Mouse (Mus musculus): ENCODE results near the gene Olfr282. TPM values are rescaled to one million over a fixed set of nuclear protein-coding genes. Genes with fewer than 3 reads are reported as not detected.

The Olfr282 gene
- polyA plus RNA-seq, 1 experiment from 2014 or later = not detected

DNA sequence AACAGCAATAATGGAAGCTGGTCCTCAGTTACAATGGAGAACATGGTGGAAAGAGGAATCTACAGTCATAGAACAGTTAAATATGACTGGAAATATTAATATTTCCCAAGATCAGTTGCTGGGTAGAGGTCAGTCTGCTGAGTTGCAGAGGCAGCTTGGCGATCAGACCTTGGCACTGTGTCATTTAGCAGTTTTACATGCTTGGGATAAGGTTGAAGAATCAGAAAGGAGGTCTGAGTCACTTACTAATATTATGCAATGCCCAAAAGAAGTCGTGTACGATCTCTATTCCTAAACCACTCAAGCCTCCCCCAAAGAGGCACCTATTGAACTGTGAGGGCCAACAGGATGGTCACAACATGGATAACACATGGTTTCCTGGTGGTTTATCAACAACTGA, 13.5 kb downstream of the Olfr282 start:
- H3K27ac ChIP-seq (ENCODE audit: low read depth, low read length) = no peak overlapping the region
- DNase-seq (ENCODE audit: low spot score) = no peak
- H3K27me3 ChIP-seq (ENCODE audit: control insufficient read depth, insufficient read depth, low read length) = no peaks in the 10 kb centered on the region
- no peak for ATAC-seq (ENCODE audit: insufficient read depth, low FRiP score, low TSS enrichment)
- no peaks in the 10 kb centered on the region for H3K36me3 ChIP-seq (ENCODE audit: control insufficient read depth, insufficient read depth, low read length)
- no peak overlapping the region for H3K4me2 ChIP-seq (ENCODE audit: low read depth)
- no peaks in the 10 kb centered on the region for H3K9me3 ChIP-seq (ENCODE audit: control insufficient read depth, low read length)
- H3K4me3 ChIP-seq (ENCODE audit: low read depth, low read length) = no peak overlapping the region
- no peak overlapping the region for H3K9ac ChIP-seq (ENCODE audit: low read length)
- H3K4me1 ChIP-seq (ENCODE audit: control insufficient read depth, insufficient read depth, low read length) = no peaks in the 10 kb centered on the region
- WGBS = 83% methylated on average over 3 of the region's 3 CpGs

DNA sequence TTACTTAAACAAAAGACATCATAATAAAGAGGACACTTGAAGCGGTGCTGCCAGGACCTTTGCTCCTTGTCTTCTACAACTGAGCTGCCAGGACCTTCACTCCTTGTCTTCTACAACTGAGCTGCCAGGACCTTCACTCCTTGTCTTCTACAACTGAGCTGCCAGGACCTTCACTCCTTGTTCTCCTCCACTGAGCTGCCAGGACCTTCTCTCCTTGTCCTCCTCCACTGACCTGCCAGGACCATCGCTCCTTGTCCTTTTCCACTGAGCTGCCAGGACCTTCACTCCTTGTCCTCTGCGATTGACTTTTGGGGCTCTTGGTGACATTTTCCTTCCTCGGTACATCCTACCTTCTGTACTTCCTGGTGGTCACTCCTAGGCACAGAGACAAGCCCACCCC, 17.5 kb downstream of the Olfr282 start:
- no peaks in the 10 kb centered on the region for H3K4me1 ChIP-seq (ENCODE audit: control insufficient read depth, insufficient read depth, low read length)
- no peaks in the 10 kb centered on the region for H3K27me3 ChIP-seq (ENCODE audit: control insufficient read depth, insufficient read depth, low read length)
- no peak overlapping the region for H3K4me3 ChIP-seq (ENCODE audit: low read depth, low read length)
- no peaks in the 10 kb centered on the region for H3K36me3 ChIP-seq (ENCODE audit: control insufficient read depth, insufficient read depth, low read length)
- H3K27ac ChIP-seq (ENCODE audit: low read depth, low read length) = no peak overlapping the region
- no peak overlapping the region for H3K9ac ChIP-seq (ENCODE audit: low read length)
- DNase-seq (ENCODE audit: low spot score) (peak; percentile 17), ATAC-seq (ENCODE audit: insufficient read depth, low FRiP score, low TSS enrichment) (no peak)
- no peak overlapping the region for H3K4me2 ChIP-seq (ENCODE audit: low read depth)
- H3K9me3 ChIP-seq (ENCODE audit: control insufficient read depth, low read length) = no peaks in the 10 kb centered on the region
- 66% methylated on average over 4 of the region's 4 CpGs for WGBS

DNA sequence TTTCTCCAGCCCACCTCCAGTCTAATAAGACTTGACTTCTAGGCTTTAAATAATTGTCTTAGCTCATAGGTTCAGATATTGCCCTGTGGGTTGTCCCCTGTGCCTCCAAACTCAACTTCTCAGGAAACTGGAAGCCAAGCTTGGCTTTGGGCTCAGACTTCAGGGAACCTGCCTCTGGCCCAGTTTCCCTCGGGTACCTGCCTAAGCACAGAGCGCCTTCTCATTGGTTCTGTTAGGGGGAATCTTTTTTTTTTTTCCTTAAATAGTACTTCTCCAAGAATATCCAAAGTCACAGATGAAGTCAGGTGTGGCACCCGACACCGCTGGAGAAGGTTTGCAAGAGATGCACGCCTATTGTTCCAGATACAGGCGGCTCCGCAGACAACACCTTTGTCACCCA, 21.3 kb downstream of the Olfr282 start, which contains the start of gene Olfr281:
Gene Olfr281 (plus strand): TSS at position 301 of the 400 bp plus-strand sequence.
- no peaks in the 10 kb centered on the region for H3K36me3 ChIP-seq (ENCODE audit: control insufficient read depth, insufficient read depth, low read length)
- H3K9me3 ChIP-seq (ENCODE audit: control insufficient read depth, low read length) = no peaks in the 10 kb centered on the region
- no peak within 1 kb of the TSS for H3K4me2 ChIP-seq (ENCODE audit: low read depth)
- 92% methylated on average over 7 of the region's 7 CpGs for WGBS
- H3K4me3 ChIP-seq (ENCODE audit: low read depth, low read length) = no peak within 1 kb of the TSS
- DNase-seq (ENCODE audit: low spot score) (no peak), ATAC-seq (ENCODE audit: insufficient read depth, low FRiP score, low TSS enrichment) (no peak)
- no peak within 1 kb of the TSS for H3K9ac ChIP-seq (ENCODE audit: low read length)
- no peak within 1 kb of the TSS for H3K27ac ChIP-seq (ENCODE audit: low read depth, low read length)
- no peaks in the 10 kb centered on the region for H3K4me1 ChIP-seq (ENCODE audit: control insufficient read depth, insufficient read depth, low read length)
- no peaks in the 10 kb centered on the region for H3K27me3 ChIP-seq (ENCODE audit: control insufficient read depth, insufficient read depth, low read length)

DNA sequence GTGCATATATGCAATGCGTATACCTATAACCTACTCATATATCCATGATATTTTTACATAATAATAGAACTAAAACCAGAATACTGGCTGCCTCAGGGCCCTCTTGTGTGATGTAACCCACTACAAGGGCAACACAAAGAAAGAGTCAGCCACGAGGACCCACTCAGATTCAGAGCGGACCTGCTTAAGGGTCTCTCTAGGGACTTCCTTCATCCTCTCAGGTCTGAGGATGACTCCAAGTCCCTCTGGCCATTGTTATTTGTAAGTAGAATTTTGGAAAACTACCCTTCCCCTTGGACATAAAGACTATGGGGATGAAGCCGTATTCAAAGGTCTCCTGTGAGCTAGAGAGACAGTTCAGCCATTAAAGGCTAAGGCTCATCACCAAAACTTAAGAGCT, 38.6 kb downstream of the Olfr282 start, which contains the start of gene OR5BS1P:
Gene OR5BS1P (plus strand): TSS at position 301 of the 400 bp plus-strand sequence.
- no peaks in the 10 kb centered on the region for H3K4me1 ChIP-seq (ENCODE audit: control insufficient read depth, insufficient read depth, low read length)
- H3K9me3 ChIP-seq (ENCODE audit: control insufficient read depth, low read length) = no peaks in the 10 kb centered on the region
- 87% methylated on average over 4 of the region's 4 CpGs for WGBS
- no peak within 1 kb of the TSS for H3K4me2 ChIP-seq (ENCODE audit: low read depth)
- H3K27me3 ChIP-seq (ENCODE audit: control insufficient read depth, insufficient read depth, low read length) = no peaks in the 10 kb centered on the region
- H3K9ac ChIP-seq (ENCODE audit: low read length) = no peak within 1 kb of the TSS
- DNase-seq (ENCODE audit: low spot score) (no peak), ATAC-seq (ENCODE audit: insufficient read depth, low FRiP score, low TSS enrichment) (no peak)
- no peaks in the 10 kb centered on the region for H3K36me3 ChIP-seq (ENCODE audit: control insufficient read depth, insufficient read depth, low read length)
- H3K4me3 ChIP-seq (ENCODE audit: low read depth, low read length) = no peak within 1 kb of the TSS
- H3K27ac ChIP-seq (ENCODE audit: low read depth, low read length) = no peak within 1 kb of the TSS

DNA sequence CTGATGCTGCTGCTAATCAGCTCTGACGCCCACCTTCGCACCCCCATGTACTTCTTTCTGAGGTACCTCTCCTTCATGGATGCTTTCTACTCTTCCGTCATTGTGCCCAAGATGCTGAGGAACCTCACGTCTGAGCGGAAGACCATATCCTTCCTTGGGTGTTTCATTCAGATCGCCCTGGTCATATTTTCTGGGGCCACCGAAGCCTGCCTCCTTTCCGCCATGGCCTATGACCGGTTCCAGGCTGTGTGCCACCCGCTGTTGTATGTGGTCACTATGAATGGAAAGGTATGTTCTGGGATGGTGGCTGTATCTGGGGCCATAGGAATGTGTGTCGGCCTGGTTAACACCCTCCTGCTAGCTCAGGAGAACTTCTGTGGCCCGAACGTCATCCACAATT, 40.5 kb downstream of the Olfr282 start:
- no peak overlapping the region for H3K4me2 ChIP-seq (ENCODE audit: low read depth)
- H3K4me3 ChIP-seq (ENCODE audit: low read depth, low read length) = no peak overlapping the region
- no peak overlapping the region for H3K27ac ChIP-seq (ENCODE audit: low read depth, low read length)
- no peaks in the 10 kb centered on the region for H3K9me3 ChIP-seq (ENCODE audit: control insufficient read depth, low read length)
- H3K4me1 ChIP-seq (ENCODE audit: control insufficient read depth, insufficient read depth, low read length) = no peaks in the 10 kb centered on the region
- H3K27me3 ChIP-seq (ENCODE audit: control insufficient read depth, insufficient read depth, low read length) = no peaks in the 10 kb centered on the region
- ATAC-seq (ENCODE audit: insufficient read depth, low FRiP score, low TSS enrichment) (no peak), DNase-seq (ENCODE audit: low spot score) (no peak)
- H3K36me3 ChIP-seq (ENCODE audit: control insufficient read depth, insufficient read depth, low read length) = no peaks in the 10 kb centered on the region
- 89% methylated on average over 13 of the region's 13 CpGs for WGBS
- no peak overlapping the region for H3K9ac ChIP-seq (ENCODE audit: low read length)

DNA sequence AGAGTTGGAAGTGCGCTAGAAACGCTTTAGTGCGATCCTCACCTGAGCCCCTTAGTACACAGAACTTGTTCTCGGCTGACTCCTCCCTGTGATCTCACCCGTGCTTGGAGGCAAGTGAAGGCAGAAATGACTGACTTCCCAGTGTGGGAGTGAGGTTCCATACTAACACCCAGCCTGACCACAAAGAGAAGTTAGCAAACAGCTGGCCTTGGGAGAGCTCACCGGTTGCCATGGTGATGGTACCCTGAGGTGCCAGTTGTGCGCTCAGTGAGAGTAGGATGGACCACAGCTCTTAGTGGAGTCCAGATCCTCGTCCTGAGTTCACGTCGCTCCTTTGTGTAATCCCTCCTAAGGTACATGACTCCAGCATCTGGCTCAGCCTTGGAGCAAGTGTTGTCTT, 43.9 kb downstream of the Olfr282 start:
- ATAC-seq (ENCODE audit: insufficient read depth, low FRiP score, low TSS enrichment) = no peak
- WGBS = 83% methylated on average over 10 of the region's 10 CpGs
- H3K27ac ChIP-seq (ENCODE audit: low read depth, low read length) = no peak overlapping the region

DNA sequence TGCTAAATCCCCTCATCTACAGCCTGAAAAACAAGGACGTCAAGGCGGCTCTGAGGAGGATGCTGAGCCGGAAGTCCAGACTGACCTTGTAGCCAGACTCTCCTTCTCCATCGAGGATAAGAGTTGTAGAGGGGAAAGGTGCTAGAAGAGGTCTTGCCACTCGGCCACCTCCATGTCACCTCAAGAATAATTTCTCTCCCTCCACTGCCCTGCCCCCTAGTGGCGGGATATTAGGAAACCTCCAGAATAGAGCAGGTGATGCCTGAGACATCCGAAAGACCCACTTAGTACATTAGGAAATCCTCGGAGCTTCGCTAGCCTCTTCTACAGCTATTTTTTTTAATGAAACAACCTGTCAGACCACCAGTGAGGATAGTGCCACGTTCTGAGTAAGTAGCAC, 44.4 kb downstream of the Olfr282 start:
- H3K9ac ChIP-seq (ENCODE audit: low read length) = no peak overlapping the region
- no peaks in the 10 kb centered on the region for H3K36me3 ChIP-seq (ENCODE audit: control insufficient read depth, insufficient read depth, low read length)
- H3K27me3 ChIP-seq (ENCODE audit: control insufficient read depth, insufficient read depth, low read length) = no peaks in the 10 kb centered on the region
- DNase-seq (ENCODE audit: low spot score) = peak; percentile 42
- ATAC-seq (ENCODE audit: insufficient read depth, low FRiP score, low TSS enrichment) = no peak
- 58% methylated on average over 10 of the region's 10 CpGs for WGBS
- no peak overlapping the region for H3K4me2 ChIP-seq (ENCODE audit: low read depth)
- H3K9me3 ChIP-seq (ENCODE audit: control insufficient read depth, low read length) = no peaks in the 10 kb centered on the region
- no peak overlapping the region for H3K27ac ChIP-seq (ENCODE audit: low read depth, low read length)
- H3K4me3 ChIP-seq (ENCODE audit: low read depth, low read length) = no peak overlapping the region
- H3K4me1 ChIP-seq (ENCODE audit: control insufficient read depth, insufficient read depth, low read length) = no peaks in the 10 kb centered on the region

More for the DNA sequence above, 43.9 kb downstream of the Olfr282 start:
- no peak for DNase-seq (ENCODE audit: low spot score)
- Histone ChIP-seq H3K4me3 (ENCODE audit: low read depth, low read length) (no peak overlapping the region), H3K36me3 (ENCODE audit: control insufficient read depth, insufficient read depth, low read length) (no peaks in the 10 kb centered on the region), H3K4me1 (ENCODE audit: control insufficient read depth, insufficient read depth, low read length) (no peaks in the 10 kb centered on the region), H3K9ac (ENCODE audit: low read length) (no peak overlapping the region), H3K27me3 (ENCODE audit: control insufficient read depth, insufficient read depth, low read length) (no peaks in the 10 kb centered on the region), H3K9me3 (ENCODE audit: control insufficient read depth, low read length) (no peaks in the 10 kb centered on the region), H3K4me2 (ENCODE audit: low read depth) (no peak overlapping the region)

DNA sequence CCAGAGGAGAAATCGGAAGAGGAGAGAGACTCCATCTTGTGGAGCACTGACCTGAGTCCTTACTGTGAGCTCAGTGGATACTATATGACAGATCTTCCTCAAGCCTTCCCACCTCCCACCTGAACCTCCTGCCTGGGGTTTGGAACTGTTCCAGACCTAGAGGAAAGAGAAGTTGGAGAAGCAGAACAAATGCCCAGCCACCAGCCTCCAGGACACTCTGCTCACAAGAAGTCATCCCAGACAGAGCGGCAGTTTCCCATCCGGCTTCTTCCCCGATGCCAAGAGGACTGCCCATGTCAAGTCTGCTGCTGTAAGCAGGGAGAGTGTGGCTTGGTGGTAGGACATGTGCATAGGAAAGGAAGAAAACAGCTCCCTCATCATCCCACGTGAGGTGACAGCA, 45.3 kb downstream of the Olfr282 start:
- Histone ChIP-seq H3K9ac (ENCODE audit: low read length) (no peak overlapping the region), H3K27me3 (ENCODE audit: control insufficient read depth, insufficient read depth, low read length) (no peaks in the 10 kb centered on the region), H3K4me3 (ENCODE audit: low read depth, low read length) (no peak overlapping the region), H3K4me1 (ENCODE audit: control insufficient read depth, insufficient read depth, low read length) (no peaks in the 10 kb centered on the region), H3K4me2 (ENCODE audit: low read depth) (no peak overlapping the region), H3K27ac (ENCODE audit: low read depth, low read length) (no peak overlapping the region), H3K36me3 (ENCODE audit: control insufficient read depth, insufficient read depth, low read length) (no peaks in the 10 kb centered on the region), H3K9me3 (ENCODE audit: control insufficient read depth, low read length) (no peaks in the 10 kb centered on the region)
- 74% methylated on average over 5 of the region's 5 CpGs for WGBS
- DNase-seq (ENCODE audit: low spot score) (no peak), ATAC-seq (ENCODE audit: insufficient read depth, low FRiP score, low TSS enrichment) (no peak)

DNA sequence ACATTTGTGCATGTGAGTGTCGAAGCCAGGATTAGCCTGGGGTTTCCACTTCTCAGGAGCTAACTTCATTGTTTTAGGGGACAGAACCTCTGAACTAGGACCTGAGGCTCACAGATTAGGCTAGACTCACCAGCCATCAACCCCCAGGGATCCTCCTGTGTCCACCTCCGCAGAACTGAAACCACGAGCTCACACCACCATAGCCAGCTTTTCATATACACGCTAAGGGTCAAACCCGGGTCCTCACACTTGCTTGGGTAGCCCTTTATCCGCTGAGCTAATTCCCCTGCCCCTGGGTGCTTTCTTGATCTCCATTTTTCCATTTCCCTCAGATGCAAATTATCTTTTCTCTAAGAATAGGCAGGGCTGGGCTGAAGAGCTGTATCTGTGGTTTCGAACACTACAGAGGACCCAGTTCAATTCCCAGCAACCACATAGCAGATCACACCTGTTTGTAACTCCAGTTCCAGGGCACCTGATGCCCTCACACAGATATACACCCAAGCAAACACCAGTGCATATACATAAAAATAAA, 48.6 kb downstream of the Olfr282 start:
- Histone ChIP-seq H3K36me3 (ENCODE audit: control insufficient read depth, insufficient read depth, low read length) (no peaks in the 10 kb centered on the region), H3K4me3 (ENCODE audit: low read depth, low read length) (no peak overlapping the region), H3K27me3 (ENCODE audit: control insufficient read depth, insufficient read depth, low read length) (no peaks in the 10 kb centered on the region), H3K27ac (ENCODE audit: low read depth, low read length) (no peak overlapping the region), H3K4me2 (ENCODE audit: low read depth) (no peak overlapping the region), H3K9me3 (ENCODE audit: control insufficient read depth, low read length) (no peaks in the 10 kb centered on the region), H3K9ac (ENCODE audit: low read length) (no peak overlapping the region), H3K4me1 (ENCODE audit: control insufficient read depth, insufficient read depth, low read length) (no peaks in the 10 kb centered on the region)
- DNase-seq (ENCODE audit: low spot score) (no peak), ATAC-seq (ENCODE audit: insufficient read depth, low FRiP score, low TSS enrichment) (no peak)
- WGBS = 76% methylated on average over 7 of the region's 7 CpGs

All from neural tube, embryonic 11.5 days (tissue).